Mouse (Mus musculus) heart, postnatal 10 days (tissue): Measurements from ENCODE around the gene Retreg3. TPM values are rescaled to one million over a fixed set of nuclear protein-coding genes. Genes with fewer than 3 reads are reported as not detected.

Experiments
- DNase-seq, 2 experiments: peaks; one replicate each; pipeline ENCODE4 v3.0.0; 2021
- intact Hi-C: fragments of 180-260 bp; cut with DNase I; formaldehyde crosslinking; loops from one replicate; pipeline ENCODE4 v1.15.1; 2025
- total RNA-seq, 2 experiments: library from RNA; stranded (reverse); gene quantifications; 2 replicates each; pipeline ENCODE4 v1.2.3; 2021

The Retreg3 gene
- total RNA-seq, 2 experiments from 2014 or later = 37.6 to 41.6 TPM

GRCm38 (mm10) chr11:101083083-101083697, 36.5 kb downstream of the Retreg3 start:
- DNase-seq = peak in 1 of 2 experiments; percentile 46
- intact Hi-C loops = no loop called here

- intact Hi-C loops = loop anchor here (1.0 kb wide), 1 partner anchor 93 kb away; the partner anchor contains the start of gene Ccr10
- peak; percentile 90 for DNase-seq
Measured at GRCm38 (mm10) chr11:101082208-101083082, 37.2 kb downstream of the Retreg3 start, which contains the start of gene Coasy. TSS of gene Coasy (plus strand) at chr11:101082565.

GRCm38 (mm10) chr11:101081659-101082058, 38.0 kb downstream of the Retreg3 start:
- intact Hi-C loops = loop anchor here (1.0 kb wide), 1 partner anchor 94 kb away; the partner anchor contains the start of gene Ccr10

GRCm38 (mm10) chr11:101080421-101080820, 39.3 kb downstream of the Retreg3 start:
- intact Hi-C loops = no loop called here
- DNase-seq = no peak

More at GRCm38 (mm10) chr11:101081659-101082058, 38.0 kb downstream of the Retreg3 start:
- peak in 1 of 2 experiments; percentile 23 for DNase-seq

DNA sequence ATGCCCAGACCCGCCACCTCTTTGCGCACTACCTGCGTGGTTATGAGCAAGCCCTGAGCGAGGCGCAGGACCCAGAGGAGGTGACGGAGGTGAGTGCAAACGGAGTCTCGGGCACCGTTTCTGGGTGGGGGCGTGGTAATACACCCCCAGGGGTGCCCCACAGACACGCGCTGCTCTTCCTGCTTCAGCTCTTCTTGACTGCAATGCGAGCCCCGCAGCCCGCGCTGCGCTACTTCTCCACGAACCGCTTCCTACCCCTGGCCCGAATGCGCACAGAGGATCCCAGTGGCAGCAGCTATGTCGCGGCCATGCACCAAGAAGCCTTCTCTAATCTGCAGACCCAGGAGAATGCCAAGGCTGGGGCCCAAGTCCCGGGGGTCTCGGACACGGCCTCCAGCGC, 39.9 kb downstream of the Retreg3 start:
- DNase-seq = no peak
- intact Hi-C loops = no loop called here

- intact Hi-C loops = no loop called here
- DNase-seq = no peak
Measured at GRCm38 (mm10) chr11:101078121-101078520, 41.6 kb downstream of the Retreg3 start, which contains the start of gene Hsd17b1. TSS of gene Hsd17b1 (plus strand) at chr11:101078411.

DNA sequence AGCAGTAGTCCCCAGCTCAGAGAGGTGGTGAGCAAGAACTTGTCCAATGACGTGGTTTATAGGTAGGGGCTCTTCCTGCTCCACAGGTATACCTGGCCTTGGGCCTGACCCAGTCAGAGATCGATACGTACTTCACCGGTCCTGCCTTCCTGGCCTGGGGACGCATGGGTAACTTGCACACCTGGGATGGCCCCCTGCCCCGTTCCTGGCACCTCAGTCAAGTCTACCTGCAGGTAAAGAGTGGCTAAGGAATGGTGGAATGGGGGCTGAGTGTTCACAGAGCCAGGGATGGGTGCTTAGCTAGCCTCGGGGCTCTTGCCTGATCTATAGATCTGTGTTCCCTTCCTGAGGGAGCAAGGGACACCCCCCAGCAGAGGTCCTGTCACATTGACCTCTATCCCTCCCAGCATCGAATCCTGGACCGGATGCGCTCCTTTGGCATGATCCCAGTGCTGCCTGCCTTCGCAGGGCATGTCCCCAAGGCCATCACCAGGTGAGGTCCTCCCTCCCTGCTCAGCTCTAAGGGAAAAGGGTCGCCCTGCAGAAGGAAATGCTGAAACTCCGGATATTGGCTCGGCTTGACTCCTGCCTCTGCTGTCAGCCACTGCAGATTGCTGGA, 47.8 kb downstream of the Retreg3 start:
- intact Hi-C loops = no loop called here
- DNase-seq = no peak

- intact Hi-C loops = no loop called here
- DNase-seq = no peak
Measured at GRCm38 (mm10) chr11:101070987-101071386, 48.7 kb downstream of the Retreg3 start.

GRCm38 (mm10) chr11:101070189-101070527, 49.5 kb downstream of the Retreg3 start:
- no peak for DNase-seq
- intact Hi-C loops = no loop called here

GRCm38 (mm10) chr11:101069391-101070188, 50.1 kb downstream of the Retreg3 start, which contains the start of gene Naglu:
TSS of gene Naglu (plus strand) at chr11:101070012.
- DNase-seq = peak; percentile 97
- intact Hi-C loops = loop anchor here (10.0 kb wide), 1 partner anchor 355 kb away; the partner anchor contains the start of genes Hspb9 and Kat2a

GRCm38 (mm10) chr11:101066549-101067412, 52.9 kb downstream of the Retreg3 start:
- peak; percentile 90 to 92 for DNase-seq

DNA sequence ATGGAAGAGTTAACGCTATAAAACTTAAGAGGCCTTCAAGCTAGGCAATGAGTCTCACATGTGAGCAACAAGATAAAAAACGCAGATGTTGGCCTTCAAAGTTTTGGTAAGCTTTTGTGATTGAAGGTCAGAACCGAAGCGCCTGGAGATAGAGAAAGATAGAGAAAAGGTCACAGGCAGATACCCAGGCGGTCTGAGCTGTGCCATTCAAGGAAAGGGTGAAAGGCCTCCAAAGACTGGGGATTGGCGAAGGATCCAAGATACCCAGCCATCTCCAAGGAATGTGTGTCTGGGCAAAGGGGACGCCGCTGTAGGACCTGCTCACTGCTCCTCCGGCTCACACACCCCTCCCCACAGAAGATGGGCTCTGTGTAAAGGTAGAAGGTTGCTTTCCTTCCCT, 54.7 kb downstream of the Retreg3 start:
- intact Hi-C loops = loop anchor here (10.0 kb wide), 1 partner anchor 350 kb away; the partner anchor contains the start of genes Hspb9 and Kat2a
- DNase-seq = no peak

More at GRCm38 (mm10) chr11:101066549-101067412, 52.9 kb downstream of the Retreg3 start:
- intact Hi-C loops = loop anchor here (1.0 to 10.0 kb wide), 3 partner anchors 84 to 352 kb away; partner anchors contain the start of genes Hspb9 and Kat2a

DNA sequence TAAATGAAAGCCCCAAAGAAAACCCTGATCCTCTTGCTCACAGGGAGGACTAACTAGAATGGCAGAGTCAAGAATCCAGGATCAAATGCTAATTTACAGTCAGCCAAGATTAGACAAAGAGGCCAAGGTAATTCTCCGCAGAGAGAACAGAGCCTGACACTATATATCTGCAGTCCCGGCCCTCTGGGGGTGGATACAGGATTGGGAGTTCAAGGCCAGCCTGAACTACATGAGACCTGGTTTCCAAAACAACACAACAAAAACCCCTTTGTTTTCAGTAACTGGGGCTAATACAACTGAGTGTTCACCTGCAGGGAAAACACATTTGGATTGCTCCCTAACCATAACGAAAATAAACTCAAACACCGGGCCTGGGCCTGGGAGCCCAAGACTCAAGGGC, 55.2 kb downstream of the Retreg3 start:
- intact Hi-C loops = loop anchor here (10.0 kb wide), 1 partner anchor 350 kb away; the partner anchor contains the start of genes Hspb9 and Kat2a
- DNase-seq = no peak

DNA sequence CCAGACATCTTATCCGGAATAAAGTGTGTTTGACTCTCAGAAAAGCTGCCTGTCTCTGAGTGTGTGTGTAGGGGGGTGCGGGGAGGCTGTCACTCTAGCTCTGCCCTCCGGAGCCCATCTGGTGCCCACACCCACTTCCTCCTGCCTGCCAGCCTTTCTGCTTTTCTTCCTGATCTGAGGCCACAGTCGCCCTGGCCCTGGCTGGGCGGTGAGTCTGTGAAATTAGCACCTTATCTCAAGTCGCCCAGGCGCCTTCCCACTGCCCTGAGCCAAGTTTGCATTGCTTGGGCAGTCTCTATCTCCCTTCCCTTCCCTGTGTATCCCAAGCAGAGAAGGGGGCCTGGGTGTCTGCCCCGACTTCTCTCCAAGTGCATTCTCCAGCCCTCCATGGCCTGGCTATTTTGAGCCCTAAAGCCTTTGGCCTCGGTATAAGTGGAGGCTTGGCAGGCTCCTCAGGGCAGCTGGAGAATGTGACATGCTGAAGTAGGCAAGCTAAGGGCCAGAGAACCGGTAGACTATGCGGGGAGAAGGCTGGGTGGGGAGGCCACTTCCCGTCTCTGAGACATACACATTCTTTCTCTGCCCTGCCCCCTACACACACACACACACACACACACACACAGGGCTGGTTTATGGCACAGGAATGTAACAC, 55.9 kb downstream of the Retreg3 start:
- DNase-seq = peak; percentile 88 to 92
- intact Hi-C loops = loop anchor here (10.0 kb wide), 1 partner anchor 349 kb away; the partner anchor contains the start of genes Hspb9 and Kat2a

DNA sequence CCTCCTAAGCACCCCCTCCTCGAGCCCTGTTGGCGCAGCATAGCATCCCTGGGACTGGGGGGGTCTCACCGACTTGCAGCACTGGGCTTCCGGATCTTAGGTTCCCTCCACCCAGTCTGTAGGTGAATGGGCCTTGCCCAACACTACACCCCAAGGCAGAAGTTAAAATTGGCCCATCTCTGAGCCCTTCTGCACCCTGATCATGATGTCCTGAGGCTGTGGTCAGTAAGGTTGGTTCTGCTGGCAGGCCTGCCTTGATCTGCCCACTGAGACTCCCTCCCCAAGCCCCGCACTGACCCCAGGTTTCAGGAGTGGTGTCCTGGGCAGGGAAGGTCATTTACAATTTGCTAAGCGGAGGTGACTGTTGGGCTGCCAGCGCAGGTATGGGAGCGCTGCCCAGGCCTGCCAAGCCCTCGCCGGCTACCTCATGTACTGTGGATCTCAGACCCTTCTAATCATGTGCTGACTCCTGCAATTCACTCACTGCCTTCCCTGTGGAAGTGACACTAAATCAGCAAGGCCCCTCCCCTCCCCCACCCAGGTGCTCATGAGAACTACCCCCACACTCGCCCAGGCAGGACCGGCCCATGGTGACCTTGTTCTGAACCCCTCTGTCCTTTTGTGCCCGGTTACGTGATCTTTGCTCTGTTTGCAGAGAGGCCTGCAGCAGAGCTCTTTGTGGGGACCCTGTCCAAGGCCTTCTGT, 56.6 kb downstream of the Retreg3 start:
- intact Hi-C loops = loop anchor here (10.0 kb wide), 1 partner anchor 348 kb away; the partner anchor contains the start of genes Hspb9 and Kat2a

GRCm38 (mm10) chr11:101062165-101062884, 57.4 kb downstream of the Retreg3 start:
- peak; percentile 75 to 79 for DNase-seq
- intact Hi-C loops = loop anchor here (10.0 kb wide), 1 partner anchor 348 kb away; the partner anchor contains the start of genes Hspb9 and Kat2a

More for the DNA sequence above, 56.6 kb downstream of the Retreg3 start:
- peak in 1 of 2 experiments; percentile 72 for DNase-seq

- intact Hi-C loops = loop anchor here (2.0 to 10.0 kb wide), 2 partner anchors 52 to 346 kb away; partner anchors contain the start of genes Atp6v0a1, Hspb9 and Kat2a
- no peak for DNase-seq
Measured at GRCm38 (mm10) chr11:101061049-101061448, 58.6 kb downstream of the Retreg3 start.
